Mouse (Mus musculus) cerebellum, adult 2 months (tissue): ENCODE measurements at regions not wholly inside any gene's neighbourhood (a gene's known extent, or its start where the extent isn't known, plus 50 kb on each side); places are given as distances from the start of the nearest gene placed in this dataset.

Source experiments
- CTCF ChIP-seq: fragments of 200-500 bp; IDR thresholded peaks from 2 replicates; pipeline ENCODE4 v1.5.1; 2011; ENCODE audit warnings: low read depth, mild to moderate bottlenecking, control low read depth, low read length, moderate library complexity, borderline replicate concordance; ENCODE audit not compliant: insufficient read depth
- POLR2A ChIP-seq: fragments of 200-500 bp; IDR thresholded peaks from 2 replicates; pipeline ENCODE4 v1.6.1; 2011; ENCODE audit warnings: low read length, control low read depth, borderline replicate concordance; ENCODE audit not compliant: insufficient read depth

DNA sequence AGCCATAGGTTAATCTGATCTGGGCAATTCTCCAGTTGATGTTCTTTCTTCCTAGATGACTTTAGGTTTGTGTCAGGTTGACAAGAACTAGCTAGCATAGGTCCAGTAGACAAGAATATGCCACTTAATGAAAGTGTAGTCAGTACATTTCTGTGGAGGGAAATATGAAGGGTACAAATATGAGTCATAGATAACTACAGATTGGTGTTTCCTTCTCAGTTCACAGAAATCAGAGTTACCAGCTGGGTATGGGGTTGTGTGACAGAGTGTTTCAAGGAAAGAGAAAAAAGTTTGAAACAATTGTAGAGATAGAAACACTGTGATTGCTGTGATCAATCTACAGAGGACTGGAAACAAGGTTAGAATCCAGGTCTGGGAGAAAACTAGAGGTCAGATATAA lies 337.0 kb upstream of the Rnaseh2b start:
- TF ChIP-seq CTCF (no peak), POLR2A (no peak)
